Mouse (Mus musculus): ENCODE results near the gene Prelid3b. TPM values are rescaled to one million over a fixed set of nuclear protein-coding genes. Genes with fewer than 3 reads are reported as not detected.

Gene Prelid3b
- 10 to 100 TPM; 42.6 to 54.6 (median 49.4) TPM for total RNA-seq (2022)

DNA sequence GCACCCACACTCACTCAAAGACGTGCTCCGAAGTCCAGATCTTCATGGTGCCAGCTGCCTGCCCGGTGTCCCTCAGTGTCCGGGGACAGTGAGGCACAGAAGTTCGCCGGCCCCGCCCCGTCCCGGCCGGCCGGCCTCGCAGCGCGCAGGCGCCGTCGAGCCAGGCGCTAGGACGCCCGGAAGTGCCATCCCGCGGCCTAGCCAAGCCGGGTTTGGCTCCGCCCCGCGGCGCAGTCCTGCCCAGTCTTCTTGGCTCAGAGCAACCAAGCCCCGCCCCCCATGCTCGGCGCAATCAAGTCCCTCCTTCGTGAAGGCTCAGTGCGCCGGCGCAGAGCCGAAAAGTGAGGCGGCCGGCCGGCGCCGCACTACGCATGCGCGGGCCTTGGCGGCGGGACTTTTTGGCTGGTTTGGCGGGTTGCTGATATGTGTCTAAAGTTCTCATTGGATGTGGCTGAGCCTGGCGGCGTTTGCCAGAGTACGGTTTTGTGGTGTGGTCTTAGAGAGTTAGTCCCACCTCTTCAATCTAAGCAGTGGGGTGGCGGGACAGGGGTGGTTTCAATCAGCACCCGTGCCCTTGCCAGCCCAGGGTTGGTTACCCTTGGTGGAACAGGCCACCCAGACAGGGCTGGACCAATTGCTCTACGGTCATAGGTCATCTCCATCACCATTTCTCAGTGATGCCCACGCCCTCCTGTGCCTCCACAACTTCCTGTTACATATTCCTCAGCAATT lies at the start of gene Prelid3b:
Gene Prelid3b, minus strand, starts transcription at position 264 of the 732 bp plus-strand sequence.
- peak; percentile 98 to 99 for DNase-seq (ENCODE audit: low spot score in 2 of 2)

DNA sequence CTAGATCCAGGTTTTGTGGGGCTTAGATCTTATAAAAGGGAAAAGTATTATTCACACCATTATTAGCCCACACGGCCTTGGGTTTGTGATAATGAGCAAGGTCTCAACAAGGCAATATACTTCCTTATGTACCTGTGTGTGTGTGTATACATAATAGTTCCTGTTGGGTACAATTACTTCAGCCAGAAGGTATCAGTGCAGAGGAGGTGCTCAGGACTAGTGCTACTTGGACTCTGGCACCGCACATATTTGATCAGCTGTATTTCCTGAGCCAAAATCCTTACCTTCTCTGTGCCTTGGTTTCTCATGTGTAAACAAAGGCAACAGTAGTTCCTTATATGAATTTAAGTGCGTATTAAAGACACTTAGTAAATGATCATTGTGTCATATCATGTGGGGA lies 49.3 kb upstream of the Prelid3b start:
- no peak for DNase-seq (ENCODE audit: low spot score in 2 of 2)

DNA sequence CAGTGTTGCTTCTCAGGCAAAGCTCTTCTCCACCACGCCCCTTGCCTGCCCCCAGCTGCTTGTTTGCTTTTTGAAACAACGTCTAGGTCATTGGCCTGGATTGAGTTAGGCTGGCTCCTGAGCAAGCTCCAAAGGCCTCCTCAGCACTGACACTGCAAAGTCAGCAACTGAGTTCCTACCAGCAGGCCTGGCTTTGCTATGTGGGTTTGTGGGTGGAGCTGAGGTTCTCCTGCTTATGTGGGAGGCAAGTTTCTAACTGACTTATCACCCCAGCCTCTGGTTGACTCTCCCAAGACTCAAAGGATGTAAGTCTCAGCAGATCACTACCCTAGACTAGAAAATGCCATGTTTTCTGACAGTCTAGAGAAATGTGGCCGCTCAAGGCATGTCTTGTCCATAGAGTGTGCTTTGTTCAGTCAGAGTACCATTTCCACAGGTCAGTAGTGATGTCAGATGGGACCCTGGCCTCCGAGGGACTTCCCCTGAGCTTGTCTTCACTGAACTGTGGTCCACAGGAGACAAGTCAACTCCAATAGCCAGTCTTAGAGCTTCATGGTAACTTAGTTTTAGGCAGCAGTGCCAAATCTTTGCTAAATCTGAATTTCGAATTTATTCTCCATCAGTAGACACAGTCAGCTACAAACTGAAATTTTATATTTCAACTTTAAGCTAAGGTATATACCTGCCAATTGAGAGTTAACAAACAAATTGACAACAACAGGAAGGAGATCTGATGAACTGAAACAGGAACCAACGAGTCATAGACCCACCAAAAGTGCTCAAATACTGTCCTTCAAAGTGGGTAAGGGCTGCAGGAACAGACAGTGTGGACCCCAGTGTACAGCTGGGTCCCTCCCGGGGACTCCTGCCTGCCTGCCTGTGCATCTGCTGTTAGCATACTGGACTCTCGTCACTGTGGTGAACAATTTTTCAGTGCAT lies 44.5 kb upstream of the Prelid3b start:
- DNase-seq (ENCODE audit: low spot score in 2 of 2) = no peak

DNA sequence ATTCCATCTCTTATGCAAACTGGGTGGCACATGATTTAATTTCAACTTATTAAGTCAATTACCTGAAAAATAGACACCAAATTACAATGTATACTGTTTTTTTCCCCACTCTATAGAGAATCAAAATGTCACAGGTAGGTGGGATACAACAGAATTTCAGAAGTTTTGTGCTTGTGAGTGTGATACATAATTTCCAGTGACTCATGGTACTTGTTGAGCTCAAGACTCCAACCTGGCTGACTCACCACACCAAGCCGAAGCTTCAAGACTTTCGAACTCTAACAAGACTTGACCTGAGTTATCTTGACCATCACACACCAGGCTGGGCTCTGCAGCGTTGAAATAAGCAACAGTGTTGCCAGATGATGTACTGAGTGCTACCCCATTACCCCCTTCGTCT lies 42.0 kb upstream of the Prelid3b start:
- DNase-seq (ENCODE audit: low spot score in 2 of 2) = no peak

DNA sequence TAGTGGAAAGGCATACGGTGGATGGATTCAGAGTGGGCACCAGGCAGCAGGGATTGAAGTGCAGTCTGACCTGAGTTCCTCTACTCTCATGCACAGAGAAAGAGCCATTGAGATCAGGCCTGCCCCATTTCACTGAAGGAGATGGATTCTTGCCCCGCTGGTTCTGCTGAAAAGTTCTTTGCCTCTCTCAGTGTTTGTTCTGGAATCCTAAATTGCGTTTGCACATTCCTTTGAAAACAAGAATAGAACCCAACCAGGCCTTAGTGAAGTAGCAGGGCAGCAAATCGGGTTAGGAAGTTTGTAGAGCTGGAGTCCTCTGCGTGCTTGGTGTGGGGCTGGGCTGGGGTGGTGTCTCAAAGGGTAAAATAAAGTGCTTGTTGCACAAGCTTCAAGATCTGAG lies 40.9 kb upstream of the Prelid3b start:
- DNase-seq (ENCODE audit: low spot score in 2 of 2) = no peak

DNA sequence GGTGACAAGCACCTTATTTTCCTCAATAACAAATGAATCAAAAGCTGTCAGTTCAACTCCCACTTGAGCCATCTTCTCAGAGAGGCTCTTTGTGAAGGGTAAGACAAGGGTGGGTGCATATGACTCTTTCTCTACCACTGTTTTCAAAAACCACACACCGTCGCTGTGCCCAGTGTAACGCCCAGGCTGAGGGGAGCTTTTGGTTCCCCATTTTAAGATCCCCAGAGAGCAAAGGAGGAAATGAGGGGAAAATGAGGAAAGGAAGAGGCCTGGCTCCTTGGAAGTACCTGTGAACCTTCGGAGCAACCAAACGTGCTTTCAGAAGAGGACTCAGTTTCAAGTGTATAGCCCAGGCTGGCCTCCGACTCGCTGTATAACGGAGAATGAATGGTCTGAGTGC lies 36.9 kb upstream of the Prelid3b start:
- no peak for DNase-seq (ENCODE audit: low spot score in 2 of 2)

DNA sequence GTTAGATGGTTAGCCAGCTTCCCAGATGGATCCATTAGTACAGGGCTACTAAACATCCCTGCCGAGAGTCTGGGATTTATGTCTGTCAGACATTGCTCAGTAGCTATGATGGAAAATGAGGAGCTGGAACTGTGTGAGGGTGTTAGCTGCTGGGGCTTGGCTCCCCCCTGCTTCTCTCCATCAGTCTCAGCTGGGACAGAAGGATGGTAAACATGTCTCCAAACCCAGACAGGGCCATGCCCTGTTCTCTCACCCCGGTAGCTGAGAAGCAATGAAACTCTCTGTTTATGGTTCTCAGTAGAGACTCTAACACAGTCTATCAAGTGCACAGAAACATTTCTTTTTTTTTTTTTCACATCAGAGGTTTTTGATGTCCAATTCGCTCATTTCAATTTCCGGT lies 35.1 kb upstream of the Prelid3b start:
- DNase-seq (ENCODE audit: low spot score in 2 of 2) = no peak

DNA sequence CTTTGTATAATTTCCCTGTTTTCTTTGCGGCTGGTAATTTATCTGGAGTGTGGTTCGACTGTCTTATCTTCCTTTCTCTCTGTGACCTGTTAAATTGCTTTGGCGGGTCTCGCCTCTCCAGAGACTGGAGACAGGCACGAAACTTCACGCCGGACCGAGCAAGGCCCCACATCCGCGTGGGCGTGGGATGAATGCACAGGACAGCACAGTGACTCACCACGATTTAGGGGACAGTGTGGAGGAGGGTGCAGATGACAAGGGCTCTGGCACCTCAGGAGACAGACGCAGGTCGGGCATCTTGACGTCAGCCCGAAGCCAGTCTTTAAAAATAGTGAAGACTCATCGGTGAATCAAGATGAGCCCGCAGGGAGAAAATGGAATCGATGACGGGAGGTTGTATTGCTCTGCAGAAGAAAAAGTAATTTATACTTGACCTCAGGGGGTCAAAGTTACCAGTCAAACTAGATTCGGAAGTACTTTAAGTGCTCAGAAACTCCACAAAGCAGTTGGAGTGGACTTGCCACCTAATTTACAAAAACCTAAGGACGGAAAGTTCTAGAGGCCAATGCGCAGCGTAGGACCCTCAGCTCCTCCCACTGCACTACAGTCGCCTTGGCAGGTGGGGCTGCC lies 30.1 kb upstream of the Prelid3b start:
- DNase-seq (ENCODE audit: low spot score in 2 of 2) = no peak

DNA sequence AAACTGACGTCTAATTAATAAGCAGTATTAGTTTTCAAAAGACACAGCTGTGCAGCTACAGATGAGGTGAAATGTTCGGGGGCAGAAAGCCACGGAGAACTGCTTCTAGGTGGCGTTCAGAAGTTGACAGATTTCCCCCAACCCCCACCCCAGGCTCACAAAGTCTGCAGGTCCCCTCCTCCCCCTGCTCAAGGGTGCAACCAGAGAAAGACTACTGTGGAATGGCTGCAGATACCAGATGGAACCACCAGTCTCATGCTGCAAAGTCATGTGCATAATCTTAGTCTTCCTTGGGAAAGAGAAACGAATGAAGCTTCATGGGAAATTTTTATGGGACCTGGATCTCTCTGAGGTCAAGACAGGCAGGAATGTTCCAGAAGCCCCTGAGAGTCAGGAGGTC lies 29.4 kb upstream of the Prelid3b start:
- DNase-seq (ENCODE audit: low spot score in 2 of 2) = no peak

DNA sequence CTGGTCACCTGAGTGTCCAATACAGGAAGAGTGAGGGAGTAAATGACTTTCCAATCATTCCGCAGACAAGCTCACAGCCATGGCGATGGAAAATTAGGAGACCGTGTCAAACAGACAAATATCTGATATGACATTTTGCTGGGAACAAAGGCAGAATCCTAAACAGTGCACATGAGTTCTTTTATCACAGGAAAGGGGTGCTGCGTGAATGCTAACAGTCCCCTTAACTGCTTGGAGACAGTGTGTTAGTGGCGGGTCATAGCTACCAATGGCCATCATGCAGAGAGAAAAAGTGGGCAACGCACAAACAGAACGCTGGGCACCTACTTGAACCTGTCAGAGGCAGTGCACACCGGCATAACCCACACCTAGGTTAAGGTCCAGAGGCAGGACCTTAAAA lies 28.6 kb upstream of the Prelid3b start:
- no peak for DNase-seq (ENCODE audit: low spot score in 2 of 2)

DNA sequence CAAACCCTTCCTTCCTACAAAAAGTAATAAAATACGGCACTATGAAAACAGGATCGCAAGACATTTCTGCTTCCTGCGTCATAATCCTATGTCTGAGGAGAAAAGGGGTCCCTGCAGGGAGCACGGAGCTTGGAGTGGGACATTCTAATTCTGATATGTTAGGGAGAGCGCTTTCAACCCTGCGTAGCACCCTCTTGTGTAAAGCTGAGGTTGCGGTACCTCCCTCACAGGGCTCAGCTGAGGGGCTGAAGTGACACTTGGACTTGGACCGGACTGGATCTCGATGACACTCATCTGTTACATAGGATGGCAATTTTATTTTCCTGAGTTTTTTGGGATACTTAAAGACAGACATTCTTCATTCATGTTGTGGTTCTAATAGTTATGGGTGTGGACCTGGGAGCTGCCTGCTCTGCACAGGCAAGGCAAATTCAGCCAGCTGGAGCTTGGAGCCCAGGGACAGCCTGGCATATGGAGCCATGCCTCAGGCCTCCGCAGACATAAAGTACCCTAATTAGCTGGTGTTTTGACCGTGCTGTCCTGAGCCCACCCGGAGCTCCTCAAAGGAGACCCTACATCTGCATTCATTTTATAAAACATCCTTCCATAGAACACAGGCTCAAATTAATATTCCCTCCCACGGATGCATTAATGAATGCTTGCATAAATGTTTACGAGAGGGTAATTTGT lies 28.1 kb upstream of the Prelid3b start:
- DNase-seq (ENCODE audit: low spot score in 2 of 2) = no peak

DNA sequence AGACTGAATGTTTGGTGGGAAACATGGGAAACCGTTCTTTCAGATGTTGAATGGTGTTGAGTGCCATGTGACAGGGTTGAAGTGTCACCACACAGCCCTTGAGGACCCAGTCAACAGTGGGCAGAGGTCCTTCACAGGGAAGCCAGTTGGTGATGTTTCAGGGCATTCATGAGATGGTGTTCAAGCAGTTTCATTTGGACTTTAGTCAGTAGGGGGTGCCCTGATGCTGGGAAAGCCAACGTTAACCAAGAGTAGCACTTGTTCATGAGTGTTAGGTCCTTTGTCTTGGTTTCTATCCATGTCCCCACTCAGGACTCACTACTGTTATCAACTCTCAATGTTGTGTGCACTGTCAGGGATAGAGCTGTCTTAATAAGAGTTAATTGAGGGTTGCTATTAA lies 20.0 kb upstream of the Prelid3b start:
- peak in 1 of 2 experiments; percentile 50 for DNase-seq (ENCODE audit: low spot score in 2 of 2)

DNA sequence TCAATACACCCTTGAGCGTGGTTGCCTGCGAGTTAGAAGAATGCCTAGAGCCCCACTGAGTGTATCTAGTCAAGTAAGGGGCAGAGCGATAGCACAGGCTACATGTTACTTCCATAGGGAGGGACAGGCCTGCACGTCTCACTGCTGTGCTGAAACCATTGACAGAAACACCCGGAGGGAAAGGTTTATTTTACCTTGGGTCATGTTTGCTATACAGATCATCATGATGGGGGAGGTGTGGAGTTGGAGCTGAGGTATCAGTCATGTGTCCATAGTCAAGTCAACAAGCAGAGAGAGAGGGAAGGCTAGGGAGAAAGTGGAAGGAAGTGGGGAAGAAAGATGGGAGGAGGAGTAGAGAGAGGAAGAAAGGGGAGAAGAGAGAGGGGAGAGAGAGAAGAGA lies 14.1 kb upstream of the Prelid3b start:
- no peak for DNase-seq (ENCODE audit: low spot score in 2 of 2)

DNA sequence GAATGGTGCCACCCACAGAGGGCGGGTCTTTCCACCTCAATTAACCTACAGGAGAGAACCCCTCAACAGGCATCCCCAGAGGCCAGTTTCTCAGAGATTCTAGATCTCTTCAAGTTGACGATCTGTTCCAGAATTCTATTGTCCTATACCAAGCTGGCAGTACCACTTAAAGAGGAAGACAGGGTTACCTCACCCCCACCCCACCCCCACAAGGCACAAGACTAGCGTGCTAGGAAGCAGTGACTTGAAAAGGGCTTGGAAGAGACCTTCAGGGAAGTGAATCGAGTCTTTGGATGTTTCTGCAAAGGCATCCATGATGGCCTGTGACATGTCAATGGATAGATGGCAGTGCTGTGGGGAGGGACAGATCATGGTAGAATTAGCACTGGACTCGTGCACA lies 5.9 kb upstream of the Prelid3b start:
- DNase-seq (ENCODE audit: low spot score in 2 of 2) = no peak

DNA sequence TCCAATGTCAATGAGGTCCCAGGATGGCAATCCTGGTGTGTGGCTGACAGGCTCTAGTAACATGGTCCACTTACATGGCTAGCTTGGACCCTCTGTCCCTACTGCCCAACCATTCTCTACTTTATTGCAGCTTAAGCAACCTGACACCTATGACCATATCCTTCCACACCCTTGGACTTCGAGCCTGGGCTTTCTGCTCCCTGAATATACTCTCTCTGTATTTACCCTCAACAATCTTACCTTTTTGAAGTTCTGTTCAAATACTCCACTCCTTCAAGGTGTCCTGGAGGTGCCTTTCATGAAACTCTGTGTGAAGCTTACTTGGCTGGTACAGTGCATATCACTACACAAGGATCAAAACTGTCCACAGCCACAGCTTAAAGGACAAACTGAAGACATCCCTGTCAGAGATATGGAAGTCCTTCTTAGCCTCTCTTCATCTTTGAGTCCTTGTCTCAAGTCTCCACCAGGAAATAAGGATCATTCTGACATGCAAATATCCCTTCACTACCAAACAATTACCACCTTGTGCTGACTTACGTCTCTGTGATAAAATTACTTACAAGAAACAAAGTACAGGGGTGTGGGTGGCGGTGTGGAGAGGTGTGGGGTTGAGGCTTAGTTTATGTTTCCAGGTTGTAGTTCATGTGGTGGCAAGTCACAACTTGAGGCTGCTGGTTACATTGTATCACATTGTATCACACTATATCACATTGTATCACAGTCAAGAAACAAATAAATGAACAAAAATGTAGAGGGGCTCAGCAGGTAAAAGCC lies 4.8 kb upstream of the Prelid3b start:
- DNase-seq (ENCODE audit: low spot score in 2 of 2) = no peak

DNA sequence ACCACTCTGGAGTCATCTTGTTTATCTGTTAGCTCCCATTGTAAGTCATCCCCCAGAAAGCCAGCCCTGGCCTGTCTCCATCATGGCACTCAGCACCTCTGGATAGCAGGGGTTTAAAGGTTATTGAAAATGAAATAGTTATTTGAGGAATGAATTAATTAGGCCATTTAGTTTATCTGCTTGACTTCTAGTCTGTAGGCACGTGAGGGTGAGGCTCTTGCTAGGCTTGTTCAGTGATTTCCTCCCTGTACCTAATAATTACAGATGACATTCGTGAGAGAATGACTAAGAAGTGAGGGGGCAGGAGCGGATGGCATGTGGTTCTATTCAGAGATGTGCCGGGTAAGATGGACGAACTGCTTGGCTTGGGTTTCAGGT lies 658 bp upstream of the Prelid3b start:
- DNase-seq (ENCODE audit: low spot score in 2 of 2) = no peak

DNA sequence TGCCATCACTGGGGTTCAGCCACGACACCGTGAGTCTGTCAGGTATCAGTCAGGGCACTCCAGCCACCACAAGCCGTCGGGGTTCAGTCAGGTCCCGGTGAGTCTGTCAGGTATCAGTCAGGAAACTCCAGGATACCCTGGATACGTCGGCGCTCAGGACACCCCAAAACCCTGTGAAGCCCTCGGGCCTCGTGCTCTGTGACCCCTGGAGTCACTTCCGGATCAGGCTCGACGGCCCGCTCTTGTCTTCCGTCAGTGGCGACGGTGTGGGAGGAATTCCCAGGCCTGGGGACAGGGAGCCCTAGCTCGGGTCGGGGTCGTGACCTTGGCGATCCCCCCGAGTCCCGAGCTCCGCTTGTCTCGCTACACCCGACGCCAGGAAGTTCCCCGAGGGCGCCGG lies 474 bp downstream of the Prelid3b start:
- no peak for DNase-seq (ENCODE audit: low spot score in 2 of 2)

DNA sequence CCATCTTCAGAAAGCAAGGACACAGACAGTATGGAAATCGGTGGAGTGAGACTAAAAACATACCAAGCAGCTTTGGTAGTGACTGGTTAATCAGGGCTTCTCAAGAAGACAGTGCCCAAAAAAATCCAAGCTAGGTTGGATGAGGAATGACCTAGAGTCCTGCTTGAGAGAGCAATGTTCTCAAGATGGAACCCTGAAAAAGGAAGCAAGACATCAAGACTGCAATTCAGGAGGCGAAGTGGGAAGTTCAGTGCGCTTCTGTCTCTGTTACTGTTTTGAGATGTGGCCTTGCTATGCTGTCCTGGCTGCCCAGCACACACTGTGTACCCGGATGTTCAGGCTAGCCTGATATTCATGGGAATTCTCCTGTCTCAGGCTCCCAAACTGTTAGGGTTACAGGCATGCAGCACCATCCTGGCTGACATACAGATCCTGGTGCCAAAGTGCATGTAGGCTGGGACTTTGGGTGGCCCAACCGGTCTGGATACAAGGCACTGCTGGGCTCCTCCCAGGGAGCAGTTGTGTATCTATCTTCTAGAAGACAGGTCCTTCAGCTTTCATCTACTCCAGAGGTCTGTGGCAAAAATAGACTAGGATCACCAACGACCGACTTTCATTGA lies 2.0 kb downstream of the Prelid3b start:
- no peak for DNase-seq (ENCODE audit: low spot score in 2 of 2)

DNA sequence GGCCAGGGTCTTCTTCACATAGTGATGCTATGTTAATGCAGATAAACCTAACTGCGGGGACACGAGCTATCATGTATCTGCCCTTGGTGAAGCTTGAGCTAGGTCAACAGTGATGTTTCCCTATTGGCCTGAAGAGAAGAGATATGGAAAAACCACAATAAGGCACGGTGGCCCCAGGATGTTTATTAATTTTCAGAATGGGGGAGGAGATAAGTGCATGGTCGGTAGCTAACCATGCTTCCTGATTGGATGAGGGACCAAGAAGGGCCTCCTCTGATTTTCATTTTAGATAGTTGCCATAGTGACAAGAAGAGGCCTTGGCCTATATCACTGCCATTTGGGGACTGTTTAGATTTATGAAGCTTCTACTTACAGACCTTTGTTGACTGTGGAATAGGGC lies 2.5 kb downstream of the Prelid3b start:
- DNase-seq (ENCODE audit: low spot score in 2 of 2) = no peak

DNA sequence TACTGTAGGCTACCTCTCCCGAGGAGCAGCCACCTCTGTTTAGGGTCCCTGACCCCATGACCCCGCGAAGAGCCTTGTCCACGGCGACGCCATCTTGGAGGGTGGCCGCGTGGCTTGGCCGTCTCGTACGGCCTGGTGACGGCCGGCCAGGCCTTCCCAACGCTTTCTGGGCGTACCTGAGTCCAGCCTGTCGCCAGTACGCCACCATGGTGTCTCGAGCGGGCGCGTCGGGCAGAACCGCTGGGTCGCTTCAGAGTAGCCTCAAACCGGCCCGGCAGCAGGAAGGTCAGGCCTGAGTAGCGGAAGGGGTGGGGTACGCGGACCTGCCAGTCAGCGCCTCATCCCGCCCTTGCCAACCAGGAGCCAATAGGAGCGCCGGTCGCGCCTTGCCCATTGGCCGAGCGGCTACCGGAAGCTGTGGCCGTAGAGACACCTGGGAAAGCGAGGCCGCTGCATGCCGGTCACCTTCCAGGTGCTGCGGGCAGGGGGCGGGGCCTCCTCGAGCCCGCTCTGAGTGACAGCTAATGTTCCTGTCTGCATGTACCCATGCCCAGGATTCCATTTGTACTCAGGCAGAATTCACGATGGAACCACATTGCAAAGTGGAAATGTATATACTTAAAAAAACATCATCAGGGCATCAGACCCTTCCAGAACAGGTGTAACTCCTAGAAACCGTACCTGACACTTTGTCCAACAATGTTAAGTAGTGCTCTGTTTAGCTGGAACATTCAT lies 8.9 kb downstream of the Prelid3b start, which contains the start of gene Atp5e:
Gene Atp5e, minus strand, starts transcription at position 317 of the 735 bp plus-strand sequence.
- peak; percentile 95 to 96 for DNase-seq (ENCODE audit: low spot score in 2 of 2)
